Mouse (Mus musculus): ENCODE results near the gene Krt79. TPM values are rescaled to one million over a fixed set of nuclear protein-coding genes. Genes with fewer than 3 reads are reported as not detected.

Krt79 gene
- polyA plus RNA-seq, 1 experiment from 2014 or later: not detected

Other genes with a start within 250 kb of the Krt79 start
- not detected in 2 replicates for gene Krt6a, start 246.0 kb downstream of the Krt79 start, polyA plus RNA-seq (2014; fragmentation: Nextera tagmentation; extraction: Ambion mirVana)
- 1.8 and 1.9 TPM in 2 replicates for gene Krt5, start 227.4 kb downstream of the Krt79 start, polyA plus RNA-seq (2014; fragmentation: Nextera tagmentation; extraction: Ambion mirVana)
- not detected in 2 replicates for gene Krt71, start 197.2 kb downstream of the Krt79 start, polyA plus RNA-seq (2014; fragmentation: Nextera tagmentation; extraction: Ambion mirVana)
- gene Krt72, start 153.9 kb downstream of the Krt79 start, polyA plus RNA-seq (2014; fragmentation: Nextera tagmentation; extraction: Ambion mirVana): 0.10 TPM in 1 of 2 replicates, not detected in the other
- 0.08 and 0.24 TPM in 2 replicates for gene Krt73, start 138.0 kb downstream of the Krt79 start, polyA plus RNA-seq (2014; fragmentation: Nextera tagmentation; extraction: Ambion mirVana)
- gene Krt2, start 122.2 kb downstream of the Krt79 start, polyA plus RNA-seq (2014; fragmentation: Nextera tagmentation; extraction: Ambion mirVana): not detected in 2 replicates
- 1.5 and 1.8 TPM in 2 replicates for gene Krt1, start 89.5 kb downstream of the Krt79 start, polyA plus RNA-seq (2014; fragmentation: Nextera tagmentation; extraction: Ambion mirVana)
- not detected in 2 replicates for gene Krt77, start 70.6 kb downstream of the Krt79 start, polyA plus RNA-seq (2014; fragmentation: Nextera tagmentation; extraction: Ambion mirVana)
- not detected in 2 replicates for gene Krt76, start 47.4 kb downstream of the Krt79 start, polyA plus RNA-seq (2014; fragmentation: Nextera tagmentation; extraction: Ambion mirVana)
- not detected in 2 replicates for gene Krt4, start 15.6 kb downstream of the Krt79 start, polyA plus RNA-seq (2014; fragmentation: Nextera tagmentation; extraction: Ambion mirVana)
- 0.11 TPM in 1 of 2 replicates, not detected in the other for gene Krt78, start 14.0 kb upstream of the Krt79 start, polyA plus RNA-seq (2014; fragmentation: Nextera tagmentation; extraction: Ambion mirVana)
- gene Krt8, start 64.2 kb upstream of the Krt79 start, polyA plus RNA-seq (2014; fragmentation: Nextera tagmentation; extraction: Ambion mirVana): 22.4 and 27.8 TPM in 2 replicates
- 20.5 and 22.7 TPM in 2 replicates for gene Krt18, start 87.9 kb upstream of the Krt79 start, polyA plus RNA-seq (2014; fragmentation: Nextera tagmentation; extraction: Ambion mirVana)
- 85.0 and 103 TPM in 2 replicates for gene Eif4b, start 133.4 kb upstream of the Krt79 start, polyA plus RNA-seq (2014; fragmentation: Nextera tagmentation; extraction: Ambion mirVana)
- 8.0 and 11.8 TPM in 2 replicates for gene Tns2, start 160.1 kb upstream of the Krt79 start, polyA plus RNA-seq (2014; fragmentation: Nextera tagmentation; extraction: Ambion mirVana)
- 10.1 and 11.9 TPM in 2 replicates for gene Spryd3, start 195.9 kb upstream of the Krt79 start, polyA plus RNA-seq (2014; fragmentation: Nextera tagmentation; extraction: Ambion mirVana)
- 0.31 TPM in 1 of 2 replicates, not detected in the other for gene Igfbp6, start 204.0 kb upstream of the Krt79 start, polyA plus RNA-seq (2014; fragmentation: Nextera tagmentation; extraction: Ambion mirVana)
- 0.13 and 0.17 TPM in 2 replicates for gene Soat2, start 210.2 kb upstream of the Krt79 start, polyA plus RNA-seq (2014; fragmentation: Nextera tagmentation; extraction: Ambion mirVana)